Mouse (Mus musculus) lung, postnatal 0 days (tissue): ENCODE measurements at regions not wholly inside any gene's neighbourhood (a gene's known extent, or its start where the extent isn't known, plus 50 kb on each side); places are given as distances from the start of the nearest gene placed in this dataset.

Source experiments
- ATAC-seq: fragments of 200-750 bp; cut with Nextera tagmentation; 2 replicates; pipeline ENCODE4 v1.8.0; 2017; ENCODE audit warnings: moderate library complexity
- DNase-seq: peaks from one replicate; pipeline ENCODE4 v3.0.0-alpha.2; 2016; ENCODE audit warnings: low spot score
- H3K27ac ChIP-seq: fragments of 300-500 bp; sonication (generic); 2 replicates; pipeline ENCODE4 v1.5.1; 2014; ENCODE audit warnings: antibody characterized with exemption, mild to moderate bottlenecking, low read length, mixed read lengths
- H3K27me3 ChIP-seq: fragments of 300-500 bp; sonication (generic); replicated peaks from 2 replicates; pipeline ENCODE4 v1.6.1; 2014; ENCODE audit warnings: low read length, mixed read lengths; ENCODE audit not compliant: insufficient read depth
- H3K36me3 ChIP-seq: fragments of 300-500 bp; sonication (generic); 2 replicates; pipeline ENCODE4 v1.6.1; 2014; ENCODE audit warnings: low read length, mixed read lengths; ENCODE audit not compliant: insufficient read depth
- H3K4me1 ChIP-seq: fragments of 300-500 bp; sonication (generic); 2 replicates; pipeline ENCODE4 v1.6.1; 2014; ENCODE audit warnings: antibody characterized with exemption, low read depth, low read length, mixed read lengths; ENCODE audit not compliant: insufficient read depth
- H3K4me2 ChIP-seq: fragments of 300-500 bp; sonication (generic); replicated peaks from 2 replicates; pipeline ENCODE4 v1.6.1; 2014; ENCODE audit warnings: low read depth, mild to moderate bottlenecking, low read length, moderate library complexity, mixed read lengths
- H3K4me3 ChIP-seq: fragments of 300-500 bp; sonication (generic); 2 replicates; pipeline ENCODE4 v1.5.1; 2014; ENCODE audit warnings: low read depth, low read length
- H3K9ac ChIP-seq: fragments of 300-500 bp; sonication (generic); replicated peaks from 2 replicates; pipeline ENCODE4 v1.6.1; 2014; ENCODE audit warnings: low read depth, mild to moderate bottlenecking
- H3K9me3 ChIP-seq: fragments of 300-500 bp; sonication (generic); 2 replicates; pipeline ENCODE4 v1.6.1; 2016; ENCODE audit warnings: low read length, mixed read lengths
- CTCF ChIP-seq: IDR thresholded peaks from 2 replicates; pipeline ENCODE4 v1.5.1; 2016; ENCODE audit warnings: antibody characterized with exemption, mild to moderate bottlenecking
- EP300 ChIP-seq: IDR thresholded peaks from 2 replicates; pipeline ENCODE4 v1.6.1; 2016; ENCODE audit warnings: antibody characterized with exemption, mild to moderate bottlenecking, control low read depth
- WGBS: fragments of 180-500 bp; shearing (Covaris S2); extraction: QIAGEN DNeasy Blood & Tissue Kit; methylation state at CpG from one replicate; pipeline ENCODE4 v1.1.7; 2014; 5-methylcytosine and 5-hydroxymethylcytosine counted together

- H3K4me2 ChIP-seq, result no peak overlapping the region
- TF ChIP-seq CTCF (no peak), EP300 (no peak)
- DNase-seq (peak; percentile 23), ATAC-seq (no peak)
- no peaks in the 10 kb centered on the region for H3K4me1 ChIP-seq
- H3K9me3 ChIP-seq, result no peaks in the 10 kb centered on the region
- no peak overlapping the region for H3K27ac ChIP-seq
- 39% methylated on average over 8 of the region's 8 CpGs for WGBS
- H3K36me3 ChIP-seq, result no peaks in the 10 kb centered on the region
- no peak overlapping the region for H3K4me3 ChIP-seq
- H3K27me3 ChIP-seq, result no peaks in the 10 kb centered on the region
- H3K9ac ChIP-seq, result no peak overlapping the region
Measured at GRCm38 (mm10) chrX:163848510-163849199, 60.2 kb upstream of the Ap1s2 start.

GRCm38 (mm10) chrX:163850915-163851599 lies 57.8 kb upstream of the Ap1s2 start:
- no peak for ATAC-seq
- DNase-seq, result no peak
- Histone ChIP-seq H3K27ac (no peak overlapping the region), H3K4me2 (no peak overlapping the region), H3K9ac (no peak overlapping the region), H3K9me3 (no peaks in the 10 kb centered on the region), H3K4me1 (no peaks in the 10 kb centered on the region), H3K4me3 (no peak overlapping the region), H3K36me3 (no peaks in the 10 kb centered on the region), H3K27me3 (no peaks in the 10 kb centered on the region)
- 88% methylated on average over 4 of the region's 4 CpGs for WGBS
- TF ChIP-seq EP300 (no peak), CTCF (no peak)

GRCm38 (mm10) chrX:163858494-163858893 lies 50.3 kb upstream of the Ap1s2 start:
- Histone ChIP-seq H3K27ac (no peak overlapping the region), H3K4me3 (no peak overlapping the region), H3K9ac (no peak overlapping the region), H3K4me2 (no peak overlapping the region), H3K4me1 (no peaks in the 10 kb centered on the region), H3K9me3 (no peaks in the 10 kb centered on the region), H3K36me3 (no peaks in the 10 kb centered on the region), H3K27me3 (no peaks in the 10 kb centered on the region)
- TF ChIP-seq EP300 (no peak), CTCF (no peak)
- DNase-seq, result no peak
- no peak for ATAC-seq
- WGBS, result 37% methylated on average over 3 of the region's 3 CpGs
